Mouse (Mus musculus): ENCODE measurements at regions not wholly inside any gene's neighbourhood (a gene's known extent, or its start where the extent isn't known, plus 50 kb on each side); places are given as distances from the start of the nearest gene placed in this dataset.

GRCm38 (mm10) chr10:39228027-39228426 lies 64.4 kb upstream of the Ccn6 start:
- no peak for TF ChIP-seq ZNF384 (IDR thresholded peaks at IDR 0.05; ENCODE audit: low read depth, low read length)
- TF ChIP-seq CTCF (IDR thresholded peaks at IDR 0.05 in 2 of 3, conservative IDR thresholded peaks at IDR 0.05 in 1 of 3; ENCODE audit: control insufficient read depth in 1 of 3, insufficient read depth in 1 of 3, low read depth in 2 of 3, low read length in 3 of 3, poor library complexity in 1 of 3, severe bottlenecking in 1 of 3), result no peak
- no peak for TF ChIP-seq E2F4 (IDR thresholded peaks at IDR 0.05; ENCODE audit: borderline replicate concordance, low read depth, low read length)
- no peak for TF ChIP-seq GATA1 (IDR thresholded peaks at IDR 0.05; ENCODE audit: low read depth, low read length)
- no peak for TF ChIP-seq MXI1 (IDR thresholded peaks at IDR 0.05; ENCODE audit: low read depth, low read length)
- no peak for TF ChIP-seq NRF1 (IDR thresholded peaks at IDR 0.05; ENCODE audit: insufficient read depth, low read depth, low read length, poor library complexity, severe bottlenecking)

Data from MEL (cell line).